Mouse (Mus musculus): ENCODE measurements around the gene Clec11a. TPM values are rescaled to one million over a fixed set of nuclear protein-coding genes. Genes with fewer than 3 reads are reported as not detected.
"Not testable (repeated sequence)": the region's sequence is repeated elsewhere in the genome, so short reads cannot be mapped to it uniquely, and the experiment has no call there.

Gene Clec11a
- polyA plus RNA-seq, 1 experiment from 2014 or later = 9.1 TPM

- ATAC-seq (ENCODE audit: insufficient number of reproducible peaks, insufficient read depth, low FRiP score, low TSS enrichment, low read depth) = no peak
- H3K4me3 ChIP-seq = peak overlapping the region; percentile 73
- H3K36me3 ChIP-seq = no peaks in the 10 kb centered on the region; the same call in 1 of the 2 replicates
- 82% methylated on average over 14 of the region's 14 CpGs for WGBS
- H3K4me2 ChIP-seq = peak overlapping the region; percentile 77
- peaks cover 5% of the 10 kb centered on the region; the same call in 1 of the 2 replicates for H3K27me3 ChIP-seq
- peak overlapping the region; percentile 96 for H3K9ac ChIP-seq
- H3K9me3 ChIP-seq = no peaks in the 10 kb centered on the region
- peaks cover 41% of the 10 kb centered on the region for H3K4me1 ChIP-seq
- peak overlapping the region; percentile 94 for H3K27ac ChIP-seq
Observed at GRCm38 (mm10) chr7:44303346-44304340, 3.1 kb downstream of the Clec11a start.

GRCm38 (mm10) chr7:44297501-44297900 lies 9.2 kb downstream of the Clec11a start:
- 76% methylated on average over 2 of the region's 2 CpGs for WGBS
- not testable (repeated sequence) for H3K4me2 ChIP-seq; H3K27me3 ChIP-seq; H3K36me3 ChIP-seq; H3K9ac ChIP-seq; H3K4me1 ChIP-seq; H3K9me3 ChIP-seq; H3K4me3 ChIP-seq; ATAC-seq (ENCODE audit: insufficient number of reproducible peaks, insufficient read depth, low FRiP score, low TSS enrichment, low read depth); H3K27ac ChIP-seq

GRCm38 (mm10) chr7:44291418-44291817 lies 15.3 kb downstream of the Clec11a start:
- WGBS = 51% methylated on average over 4 of the region's 4 CpGs
- Histone ChIP-seq H3K4me3 (no peak overlapping the region), H3K4me1 (no peaks in the 10 kb centered on the region), H3K9me3 (peaks cover 8% of the 10 kb centered on the region; the same call in 1 of the 2 replicates), H3K27ac (no peak overlapping the region), H3K36me3 (no peaks in the 10 kb centered on the region), H3K9ac (no peak overlapping the region), H3K4me2 (no peak overlapping the region), H3K27me3 (peaks cover 5% of the 10 kb centered on the region; the same call in 1 of the 2 replicates)
- no peak for ATAC-seq (ENCODE audit: insufficient number of reproducible peaks, insufficient read depth, low FRiP score, low TSS enrichment, low read depth)

- H3K4me3 ChIP-seq = no peak overlapping the region
- peaks cover 5% of the 10 kb centered on the region; the same call in 1 of the 2 replicates for H3K27me3 ChIP-seq
- 76% methylated on average over 4 of the region's 4 CpGs for WGBS
- no peak overlapping the region for H3K9ac ChIP-seq
- H3K4me1 ChIP-seq = no peaks in the 10 kb centered on the region
- no peak overlapping the region for H3K27ac ChIP-seq
- H3K36me3 ChIP-seq = no peaks in the 10 kb centered on the region
- H3K9me3 ChIP-seq = peaks cover 6% of the 10 kb centered on the region; the same call in 1 of the 2 replicates
- ATAC-seq (ENCODE audit: insufficient number of reproducible peaks, insufficient read depth, low FRiP score, low TSS enrichment, low read depth) = no peak
- H3K4me2 ChIP-seq = no peak overlapping the region
Observed at GRCm38 (mm10) chr7:44290986-44291385, 15.7 kb downstream of the Clec11a start.

GRCm38 (mm10) chr7:44287760-44288159 lies 18.9 kb downstream of the Clec11a start:
- Histone ChIP-seq H3K27ac (no peak overlapping the region), H3K9ac (no peak overlapping the region), H3K4me2 (no peak overlapping the region), H3K9me3 (peaks cover 6% of the 10 kb centered on the region; the same call in 1 of the 2 replicates), H3K4me1 (no peaks in the 10 kb centered on the region), H3K36me3 (no peaks in the 10 kb centered on the region), H3K27me3 (peaks cover 5% of the 10 kb centered on the region), H3K4me3 (no peak overlapping the region)
- ATAC-seq (ENCODE audit: insufficient number of reproducible peaks, insufficient read depth, low FRiP score, low TSS enrichment, low read depth) = no peak
- 73% methylated on average over 7 of the region's 7 CpGs for WGBS

- Histone ChIP-seq H3K9ac (no peak overlapping the region), H3K36me3 (no peaks in the 10 kb centered on the region), H3K27me3 (peaks cover 7% of the 10 kb centered on the region; the same call in 1 of the 2 replicates), H3K4me2 (no peak overlapping the region), H3K4me1 (no peaks in the 10 kb centered on the region), H3K4me3 (no peak overlapping the region), H3K9me3 (peaks cover 5% of the 10 kb centered on the region; the same call in 1 of the 2 replicates), H3K27ac (no peak overlapping the region)
- ATAC-seq (ENCODE audit: insufficient number of reproducible peaks, insufficient read depth, low FRiP score, low TSS enrichment, low read depth) = no peak
- WGBS = 83% methylated on average over 7 of the region's 7 CpGs
Observed at GRCm38 (mm10) chr7:44281586-44281985, 25.1 kb downstream of the Clec11a start.

GRCm38 (mm10) chr7:44280959-44281358 lies 25.7 kb downstream of the Clec11a start:
- H3K4me3 ChIP-seq = no peak overlapping the region
- no peak overlapping the region for H3K9ac ChIP-seq
- H3K36me3 ChIP-seq = no peaks in the 10 kb centered on the region
- H3K4me1 ChIP-seq = no peaks in the 10 kb centered on the region
- peaks cover 5% of the 10 kb centered on the region; the same call in 1 of the 2 replicates for H3K9me3 ChIP-seq
- no peak overlapping the region for H3K4me2 ChIP-seq
- WGBS = 63% methylated on average over 1 of the region's 1 CpGs
- H3K27ac ChIP-seq = no peak overlapping the region
- no peak for ATAC-seq (ENCODE audit: insufficient number of reproducible peaks, insufficient read depth, low FRiP score, low TSS enrichment, low read depth)
- peaks cover 7% of the 10 kb centered on the region for H3K27me3 ChIP-seq

GRCm38 (mm10) chr7:44277250-44277622 lies 29.5 kb downstream of the Clec11a start:
- Histone ChIP-seq H3K9ac (no peak overlapping the region), H3K27ac (no peak overlapping the region), H3K4me2 (no peak overlapping the region), H3K9me3 (peaks cover 5% of the 10 kb centered on the region; the same call in 1 of the 2 replicates), H3K27me3 (peaks cover 31% of the 10 kb centered on the region), H3K4me1 (no peaks in the 10 kb centered on the region), H3K36me3 (no peaks in the 10 kb centered on the region), H3K4me3 (no peak overlapping the region)
- ATAC-seq (ENCODE audit: insufficient number of reproducible peaks, insufficient read depth, low FRiP score, low TSS enrichment, low read depth) = no peak
- 43% methylated on average over 2 of the region's 2 CpGs for WGBS

GRCm38 (mm10) chr7:44276461-44277249 lies 30.0 kb downstream of the Clec11a start:
- ATAC-seq (ENCODE audit: insufficient number of reproducible peaks, insufficient read depth, low FRiP score, low TSS enrichment, low read depth) = no peak
- Histone ChIP-seq H3K4me3 (no peak overlapping the region), H3K27me3 (peaks cover 34% of the 10 kb centered on the region), H3K36me3 (no peaks in the 10 kb centered on the region), H3K9ac (no peak overlapping the region), H3K9me3 (peaks cover 5% of the 10 kb centered on the region; the same call in 1 of the 2 replicates), H3K4me1 (no peaks in the 10 kb centered on the region), H3K27ac (no peak overlapping the region), H3K4me2 (no peak overlapping the region)
- 75% methylated on average over 9 of the region's 10 CpGs for WGBS

GRCm38 (mm10) chr7:44275546-44275945 lies 31.2 kb downstream of the Clec11a start:
- Histone ChIP-seq H3K9me3 (peaks cover 5% of the 10 kb centered on the region; the same call in 1 of the 2 replicates), H3K9ac (no peak overlapping the region), H3K4me3 (no peak overlapping the region), H3K27me3 (peaks cover 34% of the 10 kb centered on the region), H3K4me1 (no peaks in the 10 kb centered on the region), H3K27ac (no peak overlapping the region), H3K36me3 (no peaks in the 10 kb centered on the region), H3K4me2 (no peak overlapping the region)
- 79% methylated on average over 3 of the region's 3 CpGs for WGBS
- no peak for ATAC-seq (ENCODE audit: insufficient number of reproducible peaks, insufficient read depth, low FRiP score, low TSS enrichment, low read depth)

- Histone ChIP-seq H3K27me3 (peaks cover 34% of the 10 kb centered on the region), H3K4me1 (no peaks in the 10 kb centered on the region), H3K4me2 (no peak overlapping the region), H3K27ac (no peak overlapping the region), H3K4me3 (no peak overlapping the region), H3K36me3 (no peaks in the 10 kb centered on the region), H3K9me3 (peaks cover 5% of the 10 kb centered on the region; the same call in 1 of the 2 replicates), H3K9ac (no peak overlapping the region)
- no peak for ATAC-seq (ENCODE audit: insufficient number of reproducible peaks, insufficient read depth, low FRiP score, low TSS enrichment, low read depth)
- WGBS = 34% methylated on average over 11 of the region's 11 CpGs
Observed at GRCm38 (mm10) chr7:44274096-44274495, 32.6 kb downstream of the Clec11a start.
